Mouse (Mus musculus) cerebellum, adult 8-10 months (tissue): ENCODE data around the gene Gm17093.
"Not testable (repeated sequence)": the region's sequence is repeated elsewhere in the genome, so short reads cannot be mapped to it uniquely, and the experiment has no call there.

Experiments used
- DNase-seq: peaks from one replicate; pipeline ENCODE4 v3.0.0; 2022

Gene Gm17093

DNA sequence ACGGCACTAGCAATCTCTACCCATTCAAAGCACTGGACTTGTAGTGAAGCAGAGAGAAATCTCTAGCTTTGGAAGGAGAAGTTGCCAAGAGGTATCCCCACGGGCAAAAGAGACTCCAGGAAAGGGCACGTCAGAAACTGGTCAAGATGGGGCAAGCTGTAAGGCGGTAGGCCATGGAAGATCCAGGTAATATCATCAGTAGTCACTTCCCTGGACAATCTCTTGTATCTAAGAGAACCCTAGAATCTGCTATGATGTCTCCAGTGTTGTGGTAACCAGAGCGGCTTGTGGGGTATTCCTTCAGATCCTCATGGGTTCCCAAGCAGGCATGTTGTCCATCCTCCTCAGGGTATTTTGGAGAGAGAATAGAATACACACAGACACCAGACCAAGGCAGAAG is at the start of gene Gm17093:
Gene Gm17093 (plus strand): TSS at position 301 of the 400 bp plus-strand sequence.
- not testable (repeated sequence) for DNase-seq

DNA sequence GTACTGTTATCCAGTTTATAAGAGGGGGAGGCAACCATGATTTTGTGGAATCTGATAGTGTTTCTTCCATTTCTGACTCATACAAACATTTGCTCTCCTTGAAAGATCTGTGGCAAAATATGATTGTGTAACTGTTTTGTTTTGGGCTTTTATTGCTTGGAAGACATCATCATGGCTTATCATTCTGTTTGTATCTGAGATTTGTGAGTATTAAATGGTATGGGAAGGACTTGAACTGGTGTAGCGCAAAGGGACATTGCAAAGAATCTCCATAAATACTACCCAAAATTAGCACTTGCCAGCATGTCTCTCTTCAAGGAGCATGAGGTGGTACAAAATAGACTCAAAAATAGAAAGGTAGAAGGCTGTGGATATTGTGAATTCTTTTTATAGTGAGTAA is 25.9 kb upstream of the Gm17093 start, which contains the start of gene BC061237:
Gene BC061237 (plus strand): TSS at position 301 of the 400 bp plus-strand sequence.
- not testable (repeated sequence) for DNase-seq

DNA sequence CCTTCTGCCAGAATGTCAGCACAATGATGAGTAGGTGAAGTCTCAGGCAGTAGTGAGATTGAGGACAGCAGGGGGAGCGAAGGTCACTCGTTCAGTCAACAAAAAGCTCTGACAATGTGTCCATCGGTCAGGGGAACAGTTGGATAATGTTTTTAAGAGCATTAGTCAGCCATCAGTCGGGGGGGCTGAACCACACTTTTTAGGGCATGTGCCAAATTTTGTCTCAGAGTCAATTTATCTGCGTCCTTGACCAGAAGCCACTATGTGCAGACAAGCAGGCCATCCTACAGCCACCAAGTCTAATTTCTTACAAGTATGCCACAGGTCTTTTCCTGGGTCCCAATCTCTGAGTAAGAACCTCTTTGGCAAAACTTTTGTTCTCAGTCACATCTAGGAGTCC is 29.9 kb downstream of the Gm17093 start:
- DNase-seq = not testable (repeated sequence)
